Mouse (Mus musculus): ENCODE measurements at regions not wholly inside any gene's neighbourhood (a gene's known extent, or its start where the extent isn't known, plus 50 kb on each side); places are given as distances from the start of the nearest gene placed in this dataset.

DNA sequence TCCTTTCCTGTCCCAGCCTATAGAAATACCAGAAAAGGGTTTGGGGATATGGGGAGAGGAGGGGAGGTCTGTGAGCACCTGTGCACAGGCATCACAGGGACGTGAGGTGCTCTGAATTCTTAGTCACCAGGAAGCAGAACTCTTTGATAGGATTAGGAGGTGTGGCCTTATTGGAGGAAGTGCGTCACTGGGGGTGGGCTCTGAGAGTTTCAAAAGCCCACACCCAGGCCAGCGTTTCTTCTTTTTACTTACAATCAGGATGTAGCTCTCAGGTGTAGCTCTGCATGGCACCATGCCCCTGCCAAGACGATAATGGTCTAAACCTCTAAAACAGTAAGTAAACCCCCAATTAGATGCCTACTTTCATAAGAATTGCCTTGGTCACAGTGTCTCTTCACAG, 162.6 kb upstream of the Ank start:
- no peak for DNase-seq

DNA sequence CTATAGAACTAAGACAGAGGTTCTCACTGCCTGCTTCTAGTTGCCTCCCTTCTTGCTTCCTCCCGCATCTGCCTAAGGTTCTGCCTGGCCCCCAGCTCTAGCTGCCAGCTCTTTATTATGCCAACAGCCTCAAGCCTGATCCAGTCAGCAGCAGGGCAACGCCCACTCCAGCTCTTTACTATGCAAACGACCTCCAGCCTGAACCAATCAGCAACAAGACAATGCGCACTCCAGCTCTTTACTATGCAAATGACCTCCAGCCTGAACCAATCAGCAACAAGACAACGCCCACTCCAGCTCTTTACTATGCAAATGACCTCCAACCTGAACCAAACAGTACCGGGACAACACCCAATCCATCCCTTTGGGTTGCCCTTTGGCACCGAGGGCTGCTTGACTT, 162.2 kb upstream of the Ank start:
- DNase-seq, result no peak

GRCm38 (mm10) chr15:27305035-27305434, 161.4 kb upstream of the Ank start:
- DNase-seq, result no peak

DNA sequence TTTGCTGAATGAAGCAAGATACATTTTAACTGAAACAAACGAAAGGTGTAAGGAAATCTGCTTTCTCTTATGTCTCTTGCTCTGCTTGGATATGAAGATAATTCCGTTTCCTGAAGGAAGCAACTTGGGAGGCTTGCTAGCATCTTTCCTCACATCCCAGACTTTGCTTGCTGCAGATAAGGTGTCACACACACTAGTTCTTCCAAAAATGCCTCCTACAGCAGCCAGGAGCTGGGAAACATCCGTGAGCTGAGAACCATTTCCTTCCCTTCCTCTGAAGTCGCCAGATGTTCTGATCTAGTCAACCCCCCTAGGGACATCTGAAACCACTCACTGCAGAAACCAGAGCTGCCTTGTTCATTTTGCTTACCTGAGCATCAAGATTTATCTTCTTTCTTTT, 157.8 kb upstream of the Ank start:
- DNase-seq, result no peak

DNA sequence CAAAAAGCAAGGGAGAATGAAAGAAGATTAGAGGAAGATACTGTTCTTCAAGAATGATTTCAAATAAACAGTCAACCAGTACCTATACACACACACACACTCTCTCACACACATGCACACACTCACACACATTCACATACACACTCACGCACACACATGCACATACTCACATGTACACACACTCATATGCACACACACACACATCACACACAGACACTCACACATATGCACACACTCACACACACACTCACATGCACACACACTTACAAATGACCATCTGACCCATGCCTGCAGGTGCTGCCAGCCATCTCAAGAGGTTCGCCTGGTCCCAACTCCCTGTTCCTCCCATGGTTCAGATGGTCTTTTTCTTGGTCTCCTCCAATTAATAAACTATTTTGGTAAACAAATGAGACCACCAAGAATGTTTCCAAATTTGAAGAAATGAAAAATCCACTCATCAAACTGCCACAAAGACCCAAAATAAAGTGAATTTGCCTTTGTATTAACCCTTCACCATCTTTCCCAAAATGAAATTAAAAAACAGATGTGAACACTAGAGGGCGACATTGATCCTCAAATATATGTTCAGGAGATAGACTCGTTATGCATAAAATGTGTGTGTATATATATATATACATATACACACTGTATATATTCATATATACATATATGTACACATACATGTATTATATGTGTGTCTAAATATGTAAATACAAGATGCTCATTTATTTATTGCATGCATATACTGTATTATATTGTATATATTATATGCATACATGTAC, 150.3 kb upstream of the Ank start:
- DNase-seq, result no peak

GRCm38 (mm10) chr15:27316746-27317129, 149.7 kb upstream of the Ank start:
- no peak for DNase-seq

- DNase-seq, result no peak
These were observed 144.4 kb upstream of the Ank start for GRCm38 (mm10) chr15:27321915-27322665.

DNA sequence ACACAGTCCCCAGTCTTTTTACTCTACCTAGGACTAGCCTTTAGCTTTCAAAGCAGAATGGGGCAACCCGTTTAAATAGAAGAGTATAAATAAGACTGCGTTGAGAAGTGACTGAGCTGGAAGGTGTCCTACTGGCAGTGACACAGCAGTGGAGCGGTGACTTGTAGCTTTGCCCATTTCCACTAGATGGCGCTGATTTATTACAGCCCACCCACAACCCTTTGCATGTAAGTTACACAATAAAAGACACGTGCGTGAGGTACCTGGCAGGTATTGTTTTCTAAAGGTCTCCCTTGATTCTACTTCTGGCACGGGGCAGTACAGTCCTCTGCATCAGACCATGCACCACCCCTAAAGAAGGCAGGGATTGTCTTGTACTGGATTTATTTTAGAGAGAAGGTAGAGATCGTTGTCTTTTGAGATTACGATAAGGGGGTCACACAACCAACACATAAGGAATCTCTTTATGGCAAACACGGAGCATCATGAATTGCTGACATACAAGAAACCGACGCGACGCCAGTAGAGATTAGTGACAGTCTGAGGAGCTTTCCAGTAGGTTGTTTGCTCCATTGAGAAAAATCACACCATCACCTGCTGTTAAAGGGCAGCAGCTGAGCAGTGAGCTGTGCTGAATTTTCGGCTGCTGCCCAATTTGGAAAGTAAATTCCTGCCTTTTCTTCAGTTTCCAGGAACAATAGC, 140.5 kb upstream of the Ank start:
- DNase-seq, result peak; percentile 83

- peak; percentile 44 for DNase-seq
These were observed 140.0 kb upstream of the Ank start for GRCm38 (mm10) chr15:27326549-27326876.

DNA sequence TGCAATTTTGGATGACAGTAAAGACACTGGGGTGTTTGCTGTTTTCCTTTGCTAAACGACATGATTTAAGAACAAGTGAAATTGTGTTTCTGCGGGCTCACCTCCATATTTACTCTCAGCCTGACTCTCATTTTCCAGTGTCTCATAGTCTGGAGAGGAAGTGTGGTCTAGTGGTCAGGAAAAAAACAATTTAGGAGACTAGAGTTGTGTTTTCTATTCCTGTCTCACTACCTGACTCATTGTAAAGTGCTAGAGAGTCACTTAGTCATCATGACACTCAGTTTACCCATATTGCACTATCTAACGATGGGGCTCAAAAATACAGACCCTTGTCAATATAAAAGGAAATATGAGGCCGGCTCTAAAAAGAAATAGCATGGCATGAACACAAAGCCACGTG, 138.7 kb upstream of the Ank start:
- DNase-seq, result no peak

GRCm38 (mm10) chr15:27328441-27328840, 138.0 kb upstream of the Ank start:
- peak; percentile 13 for DNase-seq

DNA sequence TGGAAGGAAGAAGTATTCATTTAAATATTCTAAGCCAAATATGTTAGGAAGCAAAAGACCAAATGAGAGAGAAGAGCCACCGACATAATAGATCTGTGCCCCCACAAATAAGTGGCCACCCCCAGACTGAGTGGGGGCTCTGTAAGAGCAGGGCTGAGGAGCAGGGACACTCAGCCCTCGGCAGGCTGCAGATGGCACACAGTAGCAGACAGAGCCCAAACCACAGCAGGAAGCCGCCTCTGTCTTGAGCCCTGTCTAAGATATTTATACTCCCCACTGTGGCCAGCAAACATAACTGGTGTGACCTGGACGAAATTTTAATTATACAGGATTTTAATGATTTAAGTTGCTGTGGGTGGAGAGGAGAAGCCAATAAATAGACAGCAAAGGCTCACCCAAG, 126.4 kb upstream of the Ank start:
- peak; percentile 39 for DNase-seq

GRCm38 (mm10) chr15:27341518-27341976, 124.9 kb upstream of the Ank start:
- peak; percentile 91 for DNase-seq

DNA sequence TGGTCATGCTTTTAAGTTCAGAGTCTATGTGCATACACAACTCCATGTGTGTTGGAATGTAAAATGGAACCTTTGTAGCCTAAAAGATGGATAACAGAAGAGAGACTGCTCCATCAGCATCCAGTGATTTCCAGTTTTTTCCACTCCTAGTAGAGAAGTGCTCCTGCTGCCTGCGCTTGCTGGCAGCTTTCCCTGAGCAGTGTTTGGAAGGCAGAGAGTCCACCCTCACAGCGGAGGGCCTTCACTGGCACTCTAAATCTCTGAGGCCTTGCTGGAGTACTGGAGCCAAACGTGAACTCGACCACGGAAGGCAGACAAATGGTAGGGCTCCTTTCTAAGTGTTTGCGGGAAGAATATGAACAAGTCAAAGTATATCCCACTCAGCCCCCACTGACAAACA, 108.0 kb upstream of the Ank start:
- peak; percentile 51 for DNase-seq

DNA sequence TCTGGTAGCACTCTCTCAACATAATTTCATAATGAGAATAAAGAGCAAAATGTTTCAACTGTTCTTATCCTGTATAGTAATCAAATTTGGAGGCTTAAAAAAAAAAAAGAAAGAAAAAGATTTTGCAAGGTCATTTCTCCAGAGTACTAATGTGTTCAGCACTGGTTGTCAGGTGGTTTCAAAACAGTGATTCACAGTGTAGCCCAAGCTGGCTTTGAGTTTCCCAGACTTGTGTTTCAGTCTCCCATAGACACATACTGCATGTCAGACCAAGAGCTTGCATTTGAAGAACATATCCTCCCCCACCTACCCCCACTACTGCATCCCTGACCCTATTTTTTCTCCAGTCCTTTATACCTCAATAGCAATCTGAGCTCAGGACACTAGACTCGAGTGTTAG, 107.2 kb upstream of the Ank start:
- DNase-seq, result no peak

DNA sequence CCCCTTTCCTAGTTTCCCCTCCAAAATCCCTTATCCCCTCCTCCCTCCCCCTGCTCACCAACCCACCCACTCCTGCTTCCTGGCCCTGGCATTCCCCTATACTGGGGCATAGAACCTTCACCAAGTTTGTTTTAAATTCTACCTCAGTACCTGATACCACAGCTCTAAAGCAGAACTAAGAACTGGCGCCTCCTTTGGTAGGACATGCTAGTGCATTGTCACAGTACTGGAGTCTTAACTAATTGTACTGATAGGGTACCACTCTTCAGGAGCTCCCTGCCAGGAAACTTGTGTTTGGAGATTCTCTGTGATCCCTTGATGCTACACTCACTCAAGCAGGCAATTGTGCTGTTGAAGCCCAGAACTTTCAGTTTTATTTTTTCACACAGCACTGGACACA, 92.0 kb upstream of the Ank start:
- DNase-seq, result no peak

DNA sequence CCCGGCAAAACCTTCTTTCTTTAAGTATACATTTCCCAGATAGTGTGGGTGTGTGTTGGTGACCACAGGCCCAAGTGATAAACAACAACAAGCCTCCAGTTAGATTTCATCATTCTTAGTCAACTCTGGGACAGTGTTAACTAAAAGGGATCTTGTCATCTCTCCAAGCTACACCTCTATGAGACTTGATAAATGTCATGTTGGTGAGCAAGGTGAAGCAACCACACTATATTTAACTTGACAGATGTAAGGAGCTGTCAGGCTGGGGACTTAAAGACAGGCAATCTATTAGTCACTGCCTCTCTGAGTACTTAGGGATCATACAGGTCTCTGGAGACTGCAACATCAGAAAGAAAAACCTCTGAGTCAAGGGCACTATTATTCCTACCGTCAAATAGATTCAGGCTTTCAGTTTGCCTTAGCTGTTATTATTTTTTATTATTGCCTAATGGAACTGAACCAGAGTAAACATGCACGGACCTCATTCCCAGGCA, 87.8 kb upstream of the Ank start:
- DNase-seq, result no peak

DNA sequence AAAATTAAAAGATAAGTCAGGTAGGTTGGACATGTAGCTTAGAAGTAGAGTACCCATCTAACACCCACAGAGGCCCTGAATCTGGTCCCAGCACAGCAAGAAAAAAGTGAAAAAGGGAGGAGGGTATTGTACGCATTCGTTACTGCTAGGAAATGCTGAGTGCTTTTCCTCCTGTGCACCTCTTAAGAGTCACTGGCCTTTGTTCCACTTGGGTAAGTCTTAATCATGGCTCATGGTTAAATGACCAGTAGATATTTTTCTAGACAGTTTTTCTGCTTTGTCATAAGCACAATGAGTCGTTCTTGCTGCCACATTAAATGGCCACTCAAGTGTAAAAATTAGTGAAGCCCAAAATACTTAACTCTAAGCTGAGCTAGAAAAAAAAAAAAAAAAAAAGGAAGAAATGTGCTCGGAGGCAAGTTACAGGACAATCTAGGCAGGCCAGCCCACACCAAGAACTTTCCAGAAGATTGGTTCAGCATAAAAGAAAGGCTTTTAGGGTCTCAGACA, 86.0 kb upstream of the Ank start:
- DNase-seq, result no peak

GRCm38 (mm10) chr15:27381565-27381964, 84.9 kb upstream of the Ank start:
- no peak for DNase-seq

DNA sequence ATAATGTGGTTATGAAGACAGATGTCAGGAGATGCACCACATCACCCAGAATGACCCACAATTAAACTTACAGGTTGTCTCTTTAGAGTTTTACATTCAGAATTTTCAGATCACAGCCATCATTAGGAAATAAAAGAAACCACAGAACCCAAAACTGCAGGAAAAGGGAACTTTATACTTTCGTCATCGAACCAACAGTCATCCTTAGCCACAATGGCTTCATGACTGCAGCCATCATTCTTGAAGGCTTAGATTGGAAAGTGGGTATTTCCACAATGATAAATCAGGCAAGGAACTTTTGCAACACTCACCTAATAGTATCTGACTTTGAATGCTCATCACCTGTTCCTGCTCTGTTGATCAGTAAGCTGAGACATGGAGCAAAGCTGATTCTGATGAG, 75.9 kb upstream of the Ank start:
- no peak for DNase-seq

DNA sequence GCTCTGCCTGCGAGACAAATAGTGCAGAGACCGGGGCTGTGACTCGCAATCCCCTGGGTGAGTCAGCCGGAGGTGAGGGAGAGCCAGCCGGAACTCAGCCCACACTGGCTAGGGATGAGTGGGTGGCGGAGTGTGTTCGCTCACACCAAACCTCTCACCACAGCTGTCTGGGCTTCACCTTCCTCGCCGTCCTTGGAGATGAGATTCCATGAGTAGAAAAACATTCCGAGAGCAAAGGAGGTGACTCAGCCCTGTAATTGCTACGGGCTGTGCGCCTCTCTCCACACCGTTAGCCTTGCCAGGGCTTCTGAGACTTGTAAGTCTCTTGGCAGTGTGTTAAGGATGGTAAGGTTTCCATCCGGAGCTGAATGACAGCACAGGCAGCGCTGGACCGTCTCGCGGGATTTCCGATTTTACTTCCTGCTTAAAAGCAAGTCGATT, 60.7 kb upstream of the Ank start:
- DNase-seq, result no peak

- no peak for DNase-seq
These were observed 56.6 kb upstream of the Ank start for GRCm38 (mm10) chr15:27409856-27410255.

DNA sequence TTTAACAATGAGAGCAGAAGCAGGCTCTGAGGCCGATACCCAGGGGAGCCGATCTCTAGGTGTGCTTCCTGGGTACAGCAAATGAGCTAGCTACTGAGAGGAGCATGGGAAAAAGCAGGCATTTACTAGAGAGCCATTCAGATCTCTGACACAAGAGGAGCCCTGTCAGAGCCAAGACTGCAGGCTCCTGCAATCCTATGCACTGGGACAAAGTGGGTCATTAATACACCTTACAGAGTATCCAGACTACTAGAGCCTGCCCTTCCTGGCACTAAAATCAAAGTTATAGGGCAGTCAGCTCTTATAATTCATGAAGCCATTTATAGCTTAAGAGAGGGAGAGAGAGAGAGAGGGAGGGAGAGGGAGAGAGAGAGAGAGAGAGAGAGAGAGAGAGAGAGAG, 54.2 kb upstream of the Ank start:
- DNase-seq, result no peak

DNA sequence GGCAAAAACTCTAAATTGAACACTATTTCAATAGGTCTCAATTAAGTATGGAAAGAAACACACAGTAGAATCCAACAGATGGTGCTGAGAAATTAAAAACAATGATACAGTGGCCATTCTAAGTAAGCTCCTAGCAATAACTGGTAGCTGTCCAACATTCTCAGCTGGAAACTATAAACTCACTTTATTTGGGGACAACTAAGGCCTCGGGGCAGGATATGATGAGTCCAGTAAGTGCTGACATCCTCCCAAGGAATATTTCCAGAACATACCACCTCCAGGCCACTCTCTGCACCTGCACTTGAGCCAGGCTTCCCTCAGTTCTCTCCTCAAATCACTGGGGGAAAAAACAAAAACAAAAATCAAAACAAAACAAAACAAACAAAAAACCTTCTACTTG, 53.7 kb upstream of the Ank start:
- peak; percentile 20 for DNase-seq
